Mouse (Mus musculus): ENCODE measurements around the gene Ttc28. TPM values are rescaled to one million over a fixed set of nuclear protein-coding genes. Genes with fewer than 3 reads are reported as not detected.

Gene Ttc28
- polyA plus RNA-seq, 2 experiments = 0.48 to 0.81 TPM

GRCm38 (mm10) chr5:111033489-111033888 is 153.9 kb downstream of the Ttc28 start:
- Histone ChIP-seq H3K4me2 (ENCODE audit: low read depth) (no peak overlapping the region), H3K9me3 (ENCODE audit: control insufficient read depth, low read length) (no peaks in the 10 kb centered on the region), H3K9ac (replicated peaks) (no peak overlapping the region), H3K4me1 (replicated peaks; ENCODE audit: control insufficient read depth in 2 of 2, insufficient read depth in 2 of 2, low read length in 1 of 2) (no peaks in the 10 kb centered on the region), H3K36me3 (replicated peaks; ENCODE audit: control insufficient read depth, insufficient read depth, low read depth) (no peaks in the 10 kb centered on the region), H3K27ac (no peak overlapping the region), H3K4me3 (ENCODE audit: insufficient read depth in 1 of 2, low read depth in 2 of 2, low read length in 2 of 2) (no peak overlapping the region), H3K27me3 (ENCODE audit: control insufficient read depth, insufficient read depth, low read length) (no peaks in the 10 kb centered on the region)
- WGBS (ENCODE audit: insufficient replicate concordance) = 64% methylated on average over 4 of the region's 4 CpGs
- no peak for TF ChIP-seq CTCF (IDR thresholded peaks at IDR 0.05; ENCODE audit: low read depth)
- no peak for TF ChIP-seq EP300 (IDR thresholded peaks at IDR 0.05; ENCODE audit: low read depth)
- ATAC-seq (ENCODE audit: insufficient read depth) (no peak), DNase-seq (ENCODE audit: low read depth in 3 of 3, low spot score in 3 of 3) (no peak)

GRCm38 (mm10) chr5:111037123-111037748 is 157.6 kb downstream of the Ttc28 start:
- H3K9ac ChIP-seq (replicated peaks) = no peak overlapping the region
- no peaks in the 10 kb centered on the region for H3K36me3 ChIP-seq (replicated peaks; ENCODE audit: control insufficient read depth, insufficient read depth, low read depth)
- no peak for ATAC-seq (ENCODE audit: insufficient read depth)
- no peak overlapping the region for H3K4me3 ChIP-seq (ENCODE audit: insufficient read depth in 1 of 2, low read depth in 2 of 2, low read length in 2 of 2)
- 54% methylated on average over 7 of the region's 7 CpGs for WGBS (ENCODE audit: insufficient replicate concordance)
- no peak for DNase-seq (ENCODE audit: low read depth in 3 of 3, low spot score in 3 of 3)
- H3K4me1 ChIP-seq (replicated peaks; ENCODE audit: control insufficient read depth in 2 of 2, insufficient read depth in 2 of 2, low read length in 1 of 2) = no peaks in the 10 kb centered on the region
- H3K4me2 ChIP-seq (ENCODE audit: low read depth) = no peak overlapping the region
- no peaks in the 10 kb centered on the region for H3K27me3 ChIP-seq (ENCODE audit: control insufficient read depth, insufficient read depth, low read length)
- no peak for TF ChIP-seq EP300 (IDR thresholded peaks at IDR 0.05; ENCODE audit: low read depth)
- TF ChIP-seq CTCF (IDR thresholded peaks at IDR 0.05; ENCODE audit: low read depth) = no peak
- no peak overlapping the region for H3K27ac ChIP-seq
- H3K9me3 ChIP-seq (ENCODE audit: control insufficient read depth, low read length) = no peaks in the 10 kb centered on the region

GRCm38 (mm10) chr5:111039771-111040170 is 160.2 kb downstream of the Ttc28 start:
- Histone ChIP-seq H3K27me3 (ENCODE audit: control insufficient read depth, insufficient read depth, low read length) (no peaks in the 10 kb centered on the region), H3K36me3 (replicated peaks; ENCODE audit: control insufficient read depth, insufficient read depth, low read depth) (no peaks in the 10 kb centered on the region), H3K4me3 (ENCODE audit: insufficient read depth in 1 of 2, low read depth in 2 of 2, low read length in 2 of 2) (no peak overlapping the region), H3K4me1 (replicated peaks; ENCODE audit: control insufficient read depth in 2 of 2, insufficient read depth in 2 of 2, low read length in 1 of 2) (no peaks in the 10 kb centered on the region), H3K9ac (replicated peaks) (no peak overlapping the region), H3K27ac (no peak overlapping the region), H3K4me2 (ENCODE audit: low read depth) (no peak overlapping the region), H3K9me3 (ENCODE audit: control insufficient read depth, low read length) (no peaks in the 10 kb centered on the region)
- DNase-seq (ENCODE audit: low read depth in 3 of 3, low spot score in 3 of 3) (no peak), ATAC-seq (ENCODE audit: insufficient read depth) (no peak)
- WGBS (ENCODE audit: insufficient replicate concordance) = 51% methylated on average over 6 of the region's 6 CpGs
- TF ChIP-seq EP300 (IDR thresholded peaks at IDR 0.05; ENCODE audit: low read depth) (no peak), CTCF (IDR thresholded peaks at IDR 0.05; ENCODE audit: low read depth) (no peak)

GRCm38 (mm10) chr5:111041952-111042351 is 162.3 kb downstream of the Ttc28 start:
- 77% methylated on average over 5 of the region's 5 CpGs for WGBS (ENCODE audit: insufficient replicate concordance)
- Histone ChIP-seq H3K9ac (replicated peaks) (no peak overlapping the region), H3K9me3 (ENCODE audit: control insufficient read depth, low read length) (no peaks in the 10 kb centered on the region), H3K4me1 (replicated peaks; ENCODE audit: control insufficient read depth in 2 of 2, insufficient read depth in 2 of 2, low read length in 1 of 2) (no peaks in the 10 kb centered on the region), H3K4me3 (ENCODE audit: insufficient read depth in 1 of 2, low read depth in 2 of 2, low read length in 2 of 2) (no peak overlapping the region), H3K27me3 (ENCODE audit: control insufficient read depth, insufficient read depth, low read length) (no peaks in the 10 kb centered on the region), H3K27ac (no peak overlapping the region), H3K4me2 (ENCODE audit: low read depth) (no peak overlapping the region), H3K36me3 (replicated peaks; ENCODE audit: control insufficient read depth, insufficient read depth, low read depth) (no peaks in the 10 kb centered on the region)
- no peak for DNase-seq (ENCODE audit: low read depth in 3 of 3, low spot score in 3 of 3)
- ATAC-seq (ENCODE audit: insufficient read depth) = no peak
- TF ChIP-seq EP300 (IDR thresholded peaks at IDR 0.05; ENCODE audit: low read depth) = no peak
- no peak for TF ChIP-seq CTCF (IDR thresholded peaks at IDR 0.05; ENCODE audit: low read depth)

GRCm38 (mm10) chr5:111044193-111044592 is 164.6 kb downstream of the Ttc28 start:
- ATAC-seq (ENCODE audit: insufficient read depth) = no peak
- no peak for TF ChIP-seq EP300 (IDR thresholded peaks at IDR 0.05; ENCODE audit: low read depth)
- no peak for TF ChIP-seq CTCF (IDR thresholded peaks at IDR 0.05; ENCODE audit: low read depth)
- H3K4me3 ChIP-seq (ENCODE audit: insufficient read depth in 1 of 2, low read depth in 2 of 2, low read length in 2 of 2) = no peak overlapping the region
- no peak overlapping the region for H3K4me2 ChIP-seq (ENCODE audit: low read depth)
- no peak overlapping the region for H3K9ac ChIP-seq (replicated peaks)
- H3K4me1 ChIP-seq (replicated peaks; ENCODE audit: control insufficient read depth in 2 of 2, insufficient read depth in 2 of 2, low read length in 1 of 2) = no peaks in the 10 kb centered on the region
- H3K27ac ChIP-seq = no peak overlapping the region
- no peaks in the 10 kb centered on the region for H3K27me3 ChIP-seq (ENCODE audit: control insufficient read depth, insufficient read depth, low read length)
- H3K36me3 ChIP-seq (replicated peaks; ENCODE audit: control insufficient read depth, insufficient read depth, low read depth) = no peaks in the 10 kb centered on the region
- 55% methylated on average over 7 of the region's 7 CpGs for WGBS (ENCODE audit: insufficient replicate concordance)
- no peaks in the 10 kb centered on the region for H3K9me3 ChIP-seq (ENCODE audit: control insufficient read depth, low read length)
- DNase-seq (ENCODE audit: low read depth in 3 of 3, low spot score in 3 of 3) = no peak
